Mouse (Mus musculus): Measurements from ENCODE around the gene Mtf1.
A peak's percentile ranks its signal among the peaks of the same experiment; 100 is the strongest.

Mtf1 gene

DNA sequence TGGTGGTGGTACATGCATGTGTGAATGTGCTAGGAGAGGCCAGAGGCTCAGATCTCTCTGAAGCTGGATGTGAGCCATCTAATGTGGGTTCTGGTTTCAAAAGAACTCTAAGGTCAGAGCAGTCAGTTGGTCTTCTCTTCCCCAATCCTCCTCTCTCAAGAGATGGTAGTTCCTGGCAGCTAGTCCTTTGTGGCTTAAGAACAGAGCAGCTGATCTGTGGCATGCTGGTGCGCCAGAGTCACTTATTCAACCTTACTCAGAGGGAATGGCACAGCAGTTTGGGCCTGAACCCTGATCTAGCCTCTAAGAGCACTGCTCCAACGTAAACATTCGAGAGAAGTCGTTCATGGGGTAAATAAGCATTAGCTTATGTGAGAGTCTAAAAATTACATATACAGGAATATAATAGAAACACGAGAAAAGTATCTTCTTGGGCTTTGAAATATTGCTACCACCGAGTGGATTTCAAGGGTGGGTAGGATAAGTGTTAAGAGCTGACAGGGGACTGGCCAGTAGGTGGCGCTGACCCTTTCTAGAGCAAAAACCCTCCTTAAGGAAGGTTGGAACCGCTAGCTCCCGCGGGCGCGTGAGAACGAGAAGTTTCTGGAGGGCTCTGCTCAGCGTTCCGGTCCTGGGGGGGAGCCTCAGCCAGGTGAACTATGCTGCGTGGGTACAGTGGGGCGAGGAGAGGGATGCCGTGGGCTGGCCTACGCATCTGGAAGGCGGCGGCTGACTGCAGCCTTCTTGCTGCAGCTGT is at the start of gene Mtf1:
Mtf1 (plus strand) TSS at position 553 of the 757 bp plus-strand sequence.
- DNase-seq (ENCODE audit: low spot score in 2 of 2) = peak; percentile 70 to 84

- no peak for DNase-seq (ENCODE audit: low spot score in 2 of 2)
These were observed 49.4 kb upstream of the Mtf1 start for GRCm38 (mm10) chr4:124752281-124753199.

DNA sequence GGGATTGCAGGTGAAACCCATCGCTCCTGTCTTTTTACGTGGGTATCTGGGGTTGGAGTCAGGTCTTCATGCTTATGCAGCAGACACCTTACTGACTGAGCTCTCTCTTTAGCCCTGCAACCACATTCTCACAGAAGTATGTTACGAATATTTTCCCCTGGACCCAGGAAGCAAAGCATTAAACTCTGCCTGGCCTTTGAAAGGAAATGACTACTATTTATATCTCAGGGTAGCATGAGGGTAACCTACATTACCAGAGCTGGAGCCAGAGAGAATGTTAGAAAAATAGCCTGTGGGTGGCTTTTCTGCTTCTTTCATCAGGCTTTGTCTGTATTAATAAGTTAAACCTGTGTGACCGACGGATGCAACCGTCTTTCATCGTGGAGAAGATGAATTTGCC is 46.4 kb upstream of the Mtf1 start:
- peak in 1 of 2 experiments; percentile 34 for DNase-seq (ENCODE audit: low spot score in 2 of 2)

DNA sequence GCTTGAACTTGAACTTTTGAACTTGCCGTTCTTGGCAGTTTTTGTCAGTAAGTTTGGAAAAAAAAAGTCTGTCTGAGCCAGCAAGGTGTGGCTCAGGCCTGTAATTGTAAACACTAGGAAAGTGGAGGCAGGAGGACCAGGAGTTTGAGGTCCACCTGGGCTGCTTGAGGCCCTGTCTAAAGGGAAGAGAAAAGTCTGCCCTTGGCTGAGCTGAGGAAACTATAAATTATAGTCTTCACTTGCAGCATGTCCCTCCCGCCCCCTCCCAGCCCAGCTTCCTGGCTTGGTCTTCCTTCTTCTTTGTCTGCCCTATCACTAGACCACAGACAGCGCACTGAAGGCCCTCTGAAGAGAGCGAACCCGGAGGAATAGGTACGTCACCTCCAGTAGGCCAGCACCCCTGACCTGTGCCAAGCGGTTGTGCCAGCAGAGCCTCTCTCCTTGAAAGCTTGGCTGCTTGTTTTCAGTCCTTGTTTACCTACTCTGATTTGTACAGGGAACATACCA is 42.5 kb upstream of the Mtf1 start:
- no peak for DNase-seq (ENCODE audit: low spot score in 2 of 2)

DNA sequence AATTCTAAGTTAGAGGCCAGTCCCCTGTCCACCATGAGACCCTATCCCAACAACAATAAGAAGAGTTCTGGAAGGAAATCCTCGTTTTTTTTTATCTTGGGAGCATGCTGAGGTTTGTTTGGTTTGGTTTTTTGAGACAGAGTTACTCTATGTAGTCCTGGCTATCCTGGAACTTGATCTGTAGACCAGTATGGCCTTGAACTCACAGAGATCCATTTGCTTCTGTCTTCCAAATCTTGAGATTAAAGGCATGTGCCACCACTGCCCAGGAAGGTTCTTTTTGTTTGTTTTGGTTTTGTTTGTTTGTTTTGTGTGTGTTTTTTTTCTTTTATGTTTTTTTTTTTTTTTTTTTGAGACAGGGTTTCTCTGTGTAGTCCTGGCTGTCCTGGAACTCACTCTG is 40.7 kb upstream of the Mtf1 start:
- DNase-seq (ENCODE audit: low spot score in 2 of 2) = no peak

GRCm38 (mm10) chr4:124762858-124763452 is 38.9 kb upstream of the Mtf1 start:
- no peak for DNase-seq (ENCODE audit: low spot score in 2 of 2)

GRCm38 (mm10) chr4:124765802-124766565 is 35.9 kb upstream of the Mtf1 start:
- DNase-seq (ENCODE audit: low spot score in 2 of 2) = peak; percentile 17 to 34

GRCm38 (mm10) chr4:124766566-124766940 is 35.4 kb upstream of the Mtf1 start:
- no peak for DNase-seq (ENCODE audit: low spot score in 2 of 2)

- DNase-seq (ENCODE audit: low spot score in 2 of 2) = no peak
These were observed 32.8 kb upstream of the Mtf1 start for GRCm38 (mm10) chr4:124768963-124769591.

- DNase-seq (ENCODE audit: low spot score in 2 of 2) = no peak
These were observed 31.3 kb upstream of the Mtf1 start for GRCm38 (mm10) chr4:124770624-124771023.

DNA sequence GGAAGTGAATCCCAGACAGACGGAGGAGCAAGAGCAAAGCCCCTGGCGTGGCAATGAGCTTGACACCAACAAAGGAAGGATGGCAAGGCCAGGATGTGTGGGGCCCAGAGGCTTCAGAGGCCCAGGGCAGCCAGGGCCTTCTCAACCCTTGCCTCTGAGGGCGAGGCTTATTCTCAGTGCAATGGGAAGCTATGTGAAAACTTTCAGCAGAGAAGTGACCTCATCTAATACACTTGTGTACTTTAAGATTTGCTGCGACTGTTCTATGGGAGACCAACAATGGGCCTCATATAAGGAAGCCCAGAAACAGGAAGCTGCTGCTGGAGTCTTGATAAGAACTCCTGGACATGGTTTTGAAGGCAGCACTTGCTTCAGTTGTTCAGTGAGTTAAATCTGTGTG is 29.8 kb upstream of the Mtf1 start:
- DNase-seq (ENCODE audit: low spot score in 2 of 2) = peak; percentile 16 to 22

DNA sequence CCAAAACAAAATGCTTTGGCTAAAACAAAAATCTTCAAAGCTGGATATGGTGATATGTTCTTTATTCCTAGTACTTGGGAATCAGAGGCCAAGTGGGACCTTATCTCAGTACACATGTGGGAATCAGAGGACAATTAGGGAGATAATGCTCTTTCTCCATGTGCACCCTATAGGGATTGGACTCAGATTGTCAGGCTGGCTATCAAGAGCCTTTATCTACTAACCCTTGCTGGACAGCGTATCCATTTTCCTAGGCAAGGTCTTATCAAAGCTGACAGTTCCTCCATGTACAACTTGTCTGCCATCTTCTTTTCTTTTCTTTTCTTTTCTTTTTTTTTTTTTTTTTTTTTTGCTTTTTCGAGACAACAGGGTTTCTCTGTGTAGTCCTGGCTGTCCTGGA is 28.5 kb upstream of the Mtf1 start:
- DNase-seq (ENCODE audit: low spot score in 2 of 2) = no peak

DNA sequence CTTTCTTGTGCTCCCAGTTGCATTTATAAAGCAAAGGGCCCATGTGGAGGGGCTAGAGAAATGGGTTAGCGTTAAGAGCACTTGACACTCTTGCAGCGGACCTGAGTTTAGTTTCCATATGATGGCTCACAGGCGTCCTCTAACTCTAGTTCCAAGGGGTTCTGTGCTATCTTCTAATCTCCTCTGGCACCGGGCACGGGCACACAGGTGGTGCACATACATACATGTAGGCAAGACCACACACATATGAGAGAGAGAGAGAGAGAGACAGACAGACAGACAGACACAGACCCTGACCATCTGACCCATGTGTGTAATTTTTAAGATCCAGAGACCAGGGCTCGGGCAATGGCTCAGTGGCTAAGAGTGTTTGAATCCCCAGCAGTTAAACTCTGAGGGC is 27.9 kb upstream of the Mtf1 start:
- DNase-seq (ENCODE audit: low spot score in 2 of 2) = no peak

DNA sequence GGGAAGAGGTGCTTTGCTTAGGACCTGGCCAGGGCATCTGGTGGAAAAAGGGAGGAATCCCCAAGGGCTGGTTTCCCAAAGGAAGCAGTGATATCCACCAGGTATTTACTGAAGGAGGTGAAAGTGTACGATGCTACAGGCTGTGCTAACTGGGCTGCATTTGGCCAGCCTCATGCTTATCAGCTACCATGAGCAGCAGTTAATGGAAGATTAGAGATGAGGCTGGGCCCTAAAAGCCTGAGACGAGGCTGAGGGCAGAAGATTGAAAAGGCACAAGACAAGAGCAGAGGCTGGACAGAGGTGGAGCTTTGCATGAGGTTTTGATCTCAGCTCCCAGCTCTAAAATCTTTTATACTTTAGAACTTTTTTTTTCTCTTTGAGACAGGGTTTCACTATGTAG is 27.5 kb upstream of the Mtf1 start:
- DNase-seq (ENCODE audit: low spot score in 2 of 2) = no peak

DNA sequence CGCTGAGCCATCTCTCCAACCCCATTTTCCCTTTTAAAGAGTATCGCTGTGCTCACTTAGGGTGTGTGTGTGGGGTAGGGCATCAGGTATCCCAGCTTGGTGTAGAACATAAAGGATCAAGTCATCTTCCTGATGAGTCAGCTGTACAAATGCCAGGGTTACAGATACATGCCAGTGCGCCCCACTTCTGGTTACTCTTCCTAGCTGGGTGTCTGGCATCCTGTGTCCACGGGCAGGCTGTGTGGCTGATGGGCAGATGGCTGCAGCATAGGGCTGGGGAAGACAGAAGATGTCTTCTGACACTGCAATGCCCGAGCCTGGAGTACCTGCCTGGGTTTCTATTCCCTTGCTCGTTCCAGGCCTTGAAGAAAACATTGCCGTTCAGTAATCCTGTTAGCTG is 20.5 kb upstream of the Mtf1 start:
- DNase-seq (ENCODE audit: low spot score in 2 of 2) = no peak

- no peak for DNase-seq (ENCODE audit: low spot score in 2 of 2)
These were observed 19.5 kb upstream of the Mtf1 start for GRCm38 (mm10) chr4:124782395-124782794.

- no peak for DNase-seq (ENCODE audit: low spot score in 2 of 2)
These were observed 18.0 kb upstream of the Mtf1 start for GRCm38 (mm10) chr4:124783937-124784336.

DNA sequence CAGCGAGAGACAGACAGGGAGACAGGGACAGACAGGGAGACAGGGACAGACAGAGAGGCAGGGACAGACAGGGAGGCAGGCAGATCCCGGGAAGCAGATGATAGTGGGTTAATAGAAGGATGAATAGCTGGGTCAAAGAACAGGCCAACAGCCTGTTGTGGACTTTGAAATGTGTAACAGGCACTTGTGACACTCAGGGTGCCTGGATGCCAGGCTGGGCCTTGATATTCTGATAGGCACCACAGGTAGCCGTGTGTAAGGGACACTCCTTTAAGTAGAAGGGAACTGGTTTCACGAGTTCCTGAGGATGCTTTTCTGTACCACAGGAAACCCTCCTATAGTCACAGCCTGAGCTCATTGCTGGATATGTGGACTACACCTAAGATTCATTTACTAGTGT is 11.9 kb upstream of the Mtf1 start:
- no peak for DNase-seq (ENCODE audit: low spot score in 2 of 2)

DNA sequence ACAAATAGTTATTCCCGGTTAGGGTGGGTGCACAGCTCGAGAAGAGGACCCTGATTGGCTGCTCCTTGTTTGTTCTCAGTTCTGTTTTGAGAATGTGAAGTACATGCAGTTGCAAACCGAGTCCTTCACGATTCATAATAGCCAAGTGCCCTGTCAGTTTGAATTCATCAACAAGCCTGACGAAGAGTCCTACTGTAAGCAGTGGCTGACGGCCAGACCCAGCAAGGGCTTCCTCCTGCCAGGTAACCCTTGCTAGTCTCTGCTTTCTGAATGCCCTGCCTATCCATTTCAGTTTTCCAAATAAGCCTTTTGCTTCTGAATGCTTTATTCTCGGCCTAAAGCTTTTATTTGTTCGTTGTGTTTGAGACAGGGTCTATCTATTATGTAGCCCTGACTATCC is 9.8 kb upstream of the Mtf1 start:
- no peak for DNase-seq (ENCODE audit: low spot score in 2 of 2)

GRCm38 (mm10) chr4:124796141-124796540 is 5.8 kb upstream of the Mtf1 start:
- DNase-seq (ENCODE audit: low spot score in 2 of 2) = no peak

- no peak for DNase-seq (ENCODE audit: low spot score in 2 of 2)
These were observed 5.0 kb upstream of the Mtf1 start for GRCm38 (mm10) chr4:124796913-124797312.

All from heart, adult 9 months (tissue).